Mouse (Mus musculus): ENCODE data around the gene Dnlz.

GRCm38 (mm10) chr2:26356231-26356630 lies 4.3 kb upstream of the Dnlz start:
- TF ChIP-seq CTCF (IDR thresholded peaks at IDR 0.05; ENCODE audit: control insufficient read depth, insufficient read depth, insufficient replicate concordance, low read depth, low read length) (no peak), POLR2A (IDR thresholded peaks at IDR 0.05; ENCODE audit: control insufficient read depth, low read depth, low read length) (no peak)
